Mouse (Mus musculus) spleen, postnatal 14 days (tissue): ENCODE results near the gene Gm10961.
A peak's percentile ranks its signal among the peaks of the same experiment; 100 is the strongest.
"Not testable (repeated sequence)": the region's sequence is repeated elsewhere in the genome, so short reads cannot be mapped to it uniquely, and the experiment has no call there.

Experiments used
- DNase-seq, 2 experiments: peaks; one replicate each; pipeline ENCODE4 v3.0.0; 2021 to 2022; ENCODE audit warnings: low spot score in 2 of 2

Gene Gm10961

DNA sequence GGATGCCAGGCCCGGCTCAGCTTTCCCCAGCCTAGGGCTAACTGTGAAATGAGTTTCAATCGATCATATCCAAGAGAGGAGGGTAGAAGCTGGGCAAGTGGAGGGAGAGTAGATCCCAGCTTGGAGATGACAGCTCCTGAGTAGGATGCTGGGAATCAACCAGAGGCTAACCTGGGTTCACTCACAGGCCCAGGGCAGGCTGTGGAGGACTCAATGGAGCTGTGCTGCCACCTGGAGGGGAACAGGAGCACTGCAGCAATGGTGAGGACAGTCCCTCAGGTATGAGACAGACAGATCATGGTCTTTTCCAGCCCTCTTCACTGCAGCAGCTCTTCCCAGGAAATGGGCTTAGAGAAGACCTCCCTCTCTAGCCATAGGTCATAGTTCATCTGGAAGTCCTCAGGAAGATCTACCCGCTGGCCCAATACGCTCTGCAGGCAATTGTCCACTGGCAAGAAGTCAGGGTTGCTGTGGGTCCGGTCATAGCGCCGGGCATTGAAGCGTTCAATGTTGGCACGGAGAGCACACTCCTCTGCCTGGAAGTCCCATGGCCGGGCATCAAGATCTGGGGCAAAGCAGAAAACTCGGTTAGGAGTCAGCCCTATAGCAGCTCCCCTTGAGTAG lies 18.1 kb upstream of the Gm10961 start:
- DNase-seq, result peak in 1 of 2 experiments; percentile 53

- DNase-seq, result no peak
Measured at GRCm38 (mm10) chr3:107617800-107618199, 13.3 kb upstream of the Gm10961 start.

DNA sequence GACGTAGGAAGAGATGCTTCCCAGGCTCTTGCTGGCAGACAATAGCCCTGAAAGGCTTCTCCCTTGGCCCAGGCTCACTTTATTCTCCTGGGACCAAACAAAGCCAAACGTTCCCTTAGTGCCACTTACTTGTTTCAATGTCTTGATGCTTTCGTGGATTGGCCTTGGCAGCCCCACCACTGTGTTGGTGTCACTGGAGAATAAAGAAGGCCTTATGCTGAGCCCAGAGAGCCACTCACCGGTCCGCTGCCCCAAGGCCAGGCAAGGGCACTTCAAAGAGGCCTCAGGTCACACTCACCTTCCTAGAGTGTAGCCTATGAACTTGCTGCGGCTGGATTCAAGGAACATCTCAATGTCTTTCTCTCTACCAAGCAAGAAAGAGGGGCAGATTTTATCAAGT lies 11.2 kb upstream of the Gm10961 start:
- peak in 1 of 2 experiments; percentile 1 for DNase-seq

DNA sequence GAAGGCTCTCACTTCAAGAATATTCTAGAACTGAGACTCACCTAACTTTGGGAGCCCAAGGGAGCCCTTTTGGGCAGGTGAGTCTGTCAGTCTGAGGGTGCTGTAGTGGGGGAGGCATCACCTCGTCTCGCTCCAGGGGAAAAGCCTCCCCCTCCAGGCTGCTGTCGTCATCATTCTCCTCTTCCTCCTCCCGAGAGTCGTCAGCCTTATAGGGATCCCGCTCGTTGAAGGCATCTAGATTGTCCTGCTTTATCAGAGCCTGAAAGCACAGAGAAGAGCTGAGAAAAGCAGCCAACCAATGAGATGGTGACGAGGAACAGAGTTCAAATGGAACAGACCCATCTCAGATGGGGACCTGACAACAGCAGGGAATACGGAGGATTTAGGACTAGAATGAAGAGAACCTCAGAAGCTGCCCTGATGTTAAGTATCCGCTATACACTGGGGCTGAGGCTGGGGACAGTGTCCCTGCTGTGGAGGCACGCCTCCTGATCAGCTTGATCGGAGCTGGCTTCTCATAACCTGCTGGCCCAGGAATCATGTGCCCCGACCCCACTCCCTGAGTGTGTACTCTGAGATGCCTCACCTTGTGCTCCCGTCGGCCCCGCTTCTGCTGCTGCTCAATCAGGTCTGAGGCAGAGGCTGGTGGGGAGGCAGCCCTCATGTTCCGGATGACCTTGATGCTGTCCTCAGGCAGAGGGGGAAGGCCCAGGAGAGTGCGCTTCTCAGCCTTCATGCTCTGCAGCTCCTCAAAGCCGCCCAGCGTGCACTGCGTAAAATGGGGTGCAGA lies 9.6 kb upstream of the Gm10961 start:
- no peak for DNase-seq

- no peak for DNase-seq
Measured at GRCm38 (mm10) chr3:107622537-107622936, 8.6 kb upstream of the Gm10961 start.

- no peak for DNase-seq
Measured at GRCm38 (mm10) chr3:107624424-107624823, 6.7 kb upstream of the Gm10961 start.

DNA sequence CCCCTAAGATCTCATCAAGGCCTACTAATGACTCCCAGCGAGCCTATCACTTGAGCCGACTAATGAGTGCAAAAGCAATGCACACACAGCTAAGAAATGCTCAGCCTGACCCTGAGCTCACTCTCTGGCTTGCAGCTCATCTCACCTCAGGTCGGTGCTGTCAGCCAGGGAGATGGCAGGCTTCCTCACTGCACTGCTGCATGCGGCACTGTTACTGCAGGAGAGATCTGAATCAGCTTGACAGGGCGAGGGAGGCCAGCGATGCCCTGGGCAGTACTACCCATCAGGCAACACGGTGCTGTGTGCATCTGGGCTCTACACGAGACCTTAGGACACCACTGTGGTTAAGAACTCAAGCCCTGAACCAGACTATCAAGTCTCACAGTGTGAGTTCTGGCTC lies 5.6 kb upstream of the Gm10961 start:
- no peak for DNase-seq

DNA sequence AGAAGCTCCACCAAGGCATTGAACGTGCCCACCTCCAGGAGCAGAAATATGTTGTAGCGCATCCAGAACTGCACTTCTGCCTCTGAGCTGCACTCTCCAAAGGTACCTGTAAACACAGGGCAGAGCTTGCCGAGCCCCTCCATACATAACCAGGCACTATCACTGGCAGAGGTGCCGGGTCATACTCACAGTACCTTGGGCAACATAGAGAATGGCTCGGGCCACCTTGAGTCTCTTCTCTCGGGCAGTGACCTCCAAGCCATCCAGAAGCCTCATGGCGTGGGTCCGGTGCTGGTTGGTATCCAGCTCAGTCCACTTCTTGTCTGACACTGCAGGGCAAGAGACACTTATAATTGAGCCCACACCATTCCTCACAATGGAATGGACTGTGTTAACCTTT lies 4.4 kb upstream of the Gm10961 start:
- no peak for DNase-seq

DNA sequence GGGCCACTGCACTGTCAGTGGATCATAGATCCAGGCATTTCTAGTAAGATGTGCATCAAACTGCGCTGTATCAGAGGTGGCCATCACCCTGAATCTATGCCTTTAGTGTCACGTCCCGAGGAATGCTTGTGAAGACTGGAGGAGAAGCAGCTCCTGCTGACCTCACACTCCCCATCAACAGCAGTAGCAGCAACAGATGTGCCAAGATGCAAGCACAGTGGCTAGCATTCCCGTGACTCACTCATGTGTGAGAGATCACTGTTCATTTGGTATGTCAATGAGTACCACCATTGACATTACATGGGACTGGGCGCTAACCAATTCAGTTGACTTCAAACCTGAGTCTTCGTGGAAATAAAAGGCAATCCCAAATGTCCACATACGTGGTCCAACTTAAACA lies 3.5 kb upstream of the Gm10961 start:
- DNase-seq, result no peak

DNA sequence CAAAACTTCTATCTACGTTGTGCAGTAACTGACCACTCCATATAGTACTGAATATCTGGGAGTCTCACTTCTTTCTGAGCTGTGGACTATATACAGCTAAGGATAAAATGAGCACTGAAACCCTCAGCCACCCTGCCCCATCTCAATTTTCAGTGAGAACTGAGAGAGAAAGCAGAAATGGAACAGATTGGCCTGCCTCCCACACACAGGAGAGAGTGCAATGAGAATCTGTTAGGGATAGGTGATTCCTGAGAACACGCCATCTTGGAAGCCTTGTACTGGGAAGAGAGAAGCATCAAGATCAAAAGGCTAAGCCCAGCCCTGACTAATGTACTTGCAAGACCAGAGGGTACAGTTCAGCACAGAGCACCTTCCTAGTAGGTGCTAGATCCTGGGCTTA lies 2.6 kb upstream of the Gm10961 start:
- no peak for DNase-seq

GRCm38 (mm10) chr3:107629411-107629810 lies 1.7 kb upstream of the Gm10961 start:
- DNase-seq, result no peak

GRCm38 (mm10) chr3:107631523-107631958 lies 419 bp downstream of the Gm10961 start, which contains the start of gene Strip1:
Gene Strip1, minus strand, starts transcription at chr3:107631694.
- DNase-seq, result peak; percentile 76 to 84

- DNase-seq, result no peak
Measured at GRCm38 (mm10) chr3:107632786-107633185, 1.7 kb downstream of the Gm10961 start.

- no peak for DNase-seq
Measured at GRCm38 (mm10) chr3:107633906-107634305, 2.8 kb downstream of the Gm10961 start.

GRCm38 (mm10) chr3:107635836-107636235 lies 4.7 kb downstream of the Gm10961 start:
- no peak for DNase-seq

DNA sequence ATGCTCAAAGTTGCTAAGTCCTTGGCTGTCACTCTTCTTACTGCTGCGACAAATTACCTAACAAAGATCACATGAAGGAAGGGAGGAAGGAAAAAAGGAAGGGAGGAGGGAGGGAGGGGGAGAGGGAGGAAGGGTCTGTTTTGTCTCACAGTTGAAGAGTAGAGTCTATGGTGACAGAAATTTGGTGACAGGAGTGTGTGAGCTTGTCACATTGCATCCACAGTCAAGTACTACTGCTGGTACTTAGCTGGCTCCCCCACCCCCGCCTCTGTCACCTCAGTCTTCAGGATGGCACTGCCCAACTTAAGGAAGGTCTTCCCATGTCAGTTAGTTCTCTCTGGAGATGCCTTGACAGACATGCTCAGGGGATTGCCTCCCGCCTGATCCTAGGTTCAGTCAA lies 5.1 kb downstream of the Gm10961 start:
- no peak for DNase-seq

DNA sequence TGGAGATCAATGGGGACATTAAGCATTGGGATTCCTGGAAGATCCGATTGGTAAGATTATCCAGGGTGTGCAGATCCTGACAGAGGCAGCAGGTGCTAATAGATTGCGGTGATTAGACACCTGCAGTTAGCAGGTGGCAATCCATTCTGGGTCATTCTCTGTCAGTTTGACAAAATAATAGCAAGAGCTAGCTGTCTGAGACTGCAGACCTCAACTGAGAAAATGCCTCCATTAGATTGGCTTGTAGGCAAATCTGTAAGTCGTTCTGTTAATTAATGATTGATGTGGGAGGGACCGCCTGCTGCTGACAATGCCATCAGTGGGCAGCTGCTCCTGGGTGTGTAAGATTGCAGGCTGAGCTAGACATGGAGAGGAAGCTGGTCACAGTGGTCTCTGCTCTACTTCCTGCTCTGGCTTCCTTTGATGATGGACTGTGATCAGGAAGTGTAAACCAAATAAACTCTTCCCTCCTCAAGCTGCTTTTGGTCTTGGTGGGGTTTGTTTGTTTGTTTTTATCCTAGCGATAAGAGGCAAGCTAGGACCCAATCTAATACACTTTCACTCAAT lies 6.6 kb downstream of the Gm10961 start:
- DNase-seq, result no peak

GRCm38 (mm10) chr3:107646947-107647346 lies 15.8 kb downstream of the Gm10961 start:
- no peak for DNase-seq

DNA sequence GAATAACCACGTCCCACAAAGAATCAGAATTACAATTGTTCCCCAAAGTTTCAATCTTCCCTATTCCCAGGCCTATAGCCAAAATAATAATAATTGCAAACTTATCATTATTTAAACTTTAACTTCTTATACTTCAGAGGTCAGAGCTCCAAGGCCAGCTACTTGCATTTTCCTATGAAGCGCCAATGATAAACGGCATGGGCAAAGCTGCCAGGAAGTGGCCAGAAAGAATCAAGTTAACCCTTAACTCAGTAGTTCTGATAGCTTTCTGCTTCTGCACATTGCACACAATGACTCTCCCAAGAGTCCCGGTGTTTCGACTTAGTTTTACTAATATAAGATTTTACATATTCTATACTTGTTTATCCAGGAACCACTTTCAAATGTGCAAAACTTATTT lies 19.2 kb downstream of the Gm10961 start:
- not testable (repeated sequence) for DNase-seq

GRCm38 (mm10) chr3:107652968-107653367 lies 21.8 kb downstream of the Gm10961 start:
- no peak for DNase-seq

DNA sequence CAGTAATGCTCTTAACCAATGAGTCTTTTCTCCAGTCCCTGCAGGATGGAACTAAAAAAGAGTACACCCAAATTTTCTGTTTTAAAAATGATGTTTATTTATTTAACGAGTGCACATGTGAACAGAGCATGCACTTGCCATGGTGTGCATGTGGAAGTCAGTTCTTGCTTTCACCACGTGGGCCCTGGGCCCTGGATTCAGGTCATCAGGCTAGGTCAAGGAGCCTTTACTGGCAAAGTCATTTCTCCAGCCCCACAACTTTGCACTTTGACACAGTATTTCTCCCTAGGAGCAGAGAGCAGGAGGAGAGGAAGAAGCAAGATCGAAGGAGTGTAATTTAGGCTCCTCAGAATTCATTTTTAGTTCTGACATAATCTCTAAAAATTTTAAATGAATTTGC lies 23.7 kb downstream of the Gm10961 start:
- DNase-seq, result no peak

GRCm38 (mm10) chr3:107655491-107655890 lies 24.4 kb downstream of the Gm10961 start:
- no peak for DNase-seq

- DNase-seq, result no peak
Measured at GRCm38 (mm10) chr3:107656151-107656550, 25.0 kb downstream of the Gm10961 start.
